Mouse (Mus musculus): ENCODE results near the gene Iqcb1. TPM values are rescaled to one million over a fixed set of nuclear protein-coding genes. Genes with fewer than 3 reads are reported as not detected.
"Not testable (repeated sequence)": the region's sequence is repeated elsewhere in the genome, so short reads cannot be mapped to it uniquely, and the experiment has no call there.

Iqcb1 gene
- 10 to 100 TPM; 12.1 to 22.1 TPM for polyA plus RNA-seq (2017; shearing (Covaris generic))

- peak; percentile 94 for ATAC-seq
These were observed at the start of gene Iqcb1 for GRCm38 (mm10) chr16:36828054-36828786. Gene Iqcb1 (plus strand): TSS chr16:36828385.

GRCm38 (mm10) chr16:36784146-36784545 is 44.0 kb upstream of the Iqcb1 start:
- ATAC-seq: no peak

- ATAC-seq: no peak
These were observed 43.4 kb upstream of the Iqcb1 start, which contains the start of gene Slc15a2 for GRCm38 (mm10) chr16:36784594-36785313. Gene Slc15a2 (minus strand): TSS chr16:36784962.

GRCm38 (mm10) chr16:36786466-36786865 is 41.7 kb upstream of the Iqcb1 start:
- ATAC-seq: no peak

GRCm38 (mm10) chr16:36790166-36790565 is 38.0 kb upstream of the Iqcb1 start:
- ATAC-seq: no peak

GRCm38 (mm10) chr16:36794976-36795375 is 33.2 kb upstream of the Iqcb1 start:
- ATAC-seq: no peak

- no peak for ATAC-seq
These were observed 29.9 kb upstream of the Iqcb1 start for GRCm38 (mm10) chr16:36798334-36798733.

GRCm38 (mm10) chr16:36802361-36802760 is 25.8 kb upstream of the Iqcb1 start:
- no peak for ATAC-seq

GRCm38 (mm10) chr16:36808616-36809015 is 19.6 kb upstream of the Iqcb1 start:
- no peak for ATAC-seq

- ATAC-seq: no peak
These were observed 14.5 kb upstream of the Iqcb1 start for GRCm38 (mm10) chr16:36813680-36814079.

GRCm38 (mm10) chr16:36816916-36817315 is 11.3 kb upstream of the Iqcb1 start:
- no peak for ATAC-seq

- peak; percentile 99 for ATAC-seq
These were observed 10.8 kb upstream of the Iqcb1 start for GRCm38 (mm10) chr16:36817321-36817926.

- no peak for ATAC-seq
These were observed 8.2 kb upstream of the Iqcb1 start for GRCm38 (mm10) chr16:36820016-36820415.

GRCm38 (mm10) chr16:36820747-36821146 is 7.4 kb upstream of the Iqcb1 start:
- ATAC-seq: no peak

GRCm38 (mm10) chr16:36821474-36821873 is 6.7 kb upstream of the Iqcb1 start:
- no peak for ATAC-seq

GRCm38 (mm10) chr16:36827611-36828053 is 553 bp upstream of the Iqcb1 start:
- ATAC-seq: peak; percentile 19

- ATAC-seq: no peak
These were observed 635 bp downstream of the Iqcb1 start for GRCm38 (mm10) chr16:36828820-36829219.

- not testable (repeated sequence) for ATAC-seq
These were observed 18.7 kb downstream of the Iqcb1 start for GRCm38 (mm10) chr16:36846894-36847293.

GRCm38 (mm10) chr16:36851202-36851601 is 23.0 kb downstream of the Iqcb1 start:
- no peak for ATAC-seq

- ATAC-seq: no peak
These were observed 35.4 kb downstream of the Iqcb1 start for GRCm38 (mm10) chr16:36863585-36863984.

- ATAC-seq: no peak
These were observed 41.3 kb downstream of the Iqcb1 start for GRCm38 (mm10) chr16:36869442-36869841.

- ATAC-seq: peak; percentile 98
These were observed 46.5 kb downstream of the Iqcb1 start, which contains the start of the genes Eaf2 and Golgb1 for GRCm38 (mm10) chr16:36874583-36875275. Gene Eaf2 (minus strand): TSS chr16:36875003. Gene Golgb1 (plus strand): TSS chr16:36875140.

Data from activated CD4-positive, CD25-positive, alpha-beta regulatory T cell, adult 4 months (primary cell).